Mouse (Mus musculus) small intestine, adult 2 months (tissue): ENCODE data around the gene Enoph1.

ENCODE experiments used
- CTCF ChIP-seq: fragments of 200-500 bp; IDR thresholded peaks from 2 replicates; pipeline ENCODE4 v1.5.1; 2012; ENCODE audit warnings: low read depth, mild to moderate bottlenecking, control low read depth, inconsistent platforms, low read length, moderate library complexity, mixed read lengths; ENCODE audit not compliant: insufficient replicate concordance, insufficient read length; ENCODE audit errors: extremely low read depth
- POLR2A ChIP-seq: fragments of 200-500 bp; IDR thresholded peaks from 2 replicates; pipeline ENCODE4 v1.6.1; 2012; ENCODE audit warnings: low read depth, mild to moderate bottlenecking, control low read depth, inconsistent platforms, low read length, moderate library complexity

DNA sequence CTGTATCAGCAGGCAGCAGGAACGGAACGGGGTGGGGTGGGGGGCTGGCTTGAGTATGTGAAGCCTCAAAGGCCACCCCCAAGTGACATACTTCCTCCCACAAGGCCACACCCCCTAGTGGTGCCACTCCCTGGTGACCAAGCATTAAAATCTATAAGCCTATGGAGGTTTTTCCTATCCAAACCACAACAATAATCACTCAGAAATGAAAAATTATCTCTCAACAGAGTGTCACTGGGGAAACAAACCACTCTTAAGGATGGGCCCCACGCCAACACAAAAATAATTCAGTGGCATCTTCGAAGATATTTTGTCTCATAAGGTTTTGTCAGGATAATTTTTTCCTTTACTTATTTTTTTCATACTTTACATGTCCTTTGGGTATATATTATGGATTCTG is 35.9 kb upstream of the Enoph1 start:
- no peak for TF ChIP-seq POLR2A
- no peak for TF ChIP-seq CTCF
